Mouse (Mus musculus) midbrain, postnatal 0 days (tissue): ENCODE measurements around the gene Vps25. TPM values are rescaled to one million over a fixed set of nuclear protein-coding genes. Genes with fewer than 3 reads are reported as not detected.

ENCODE experiments used
- ATAC-seq: fragments of 200-750 bp; cut with Nextera tagmentation; 2 replicates; pipeline ENCODE4 v1.8.0; 2017; ENCODE audit warnings: moderate number of reproducible peaks, mild to moderate bottlenecking, moderate TSS enrichment, moderate library complexity; ENCODE audit not compliant: low FRiP score
- DNase-seq: peaks from one replicate; pipeline ENCODE4 v3.0.0-alpha.2; 2015; ENCODE audit warnings: low spot score
- H3K27ac ChIP-seq: fragments of 300-500 bp; sonication (generic); 2 replicates; pipeline ENCODE4 v1.5.1; 2014; ENCODE audit warnings: low read depth, mild to moderate bottlenecking, low read length, mixed read lengths
- H3K27me3 ChIP-seq: fragments of 300-500 bp; sonication (generic); 2 replicates; pipeline ENCODE4 v1.6.1; 2014; ENCODE audit warnings: low read length, control low read depth, mixed read lengths; ENCODE audit not compliant: insufficient read depth
- H3K36me3 ChIP-seq: fragments of 300-500 bp; sonication (generic); 2 replicates; pipeline ENCODE4 v1.6.1; 2014; ENCODE audit warnings: low read length, control low read depth, mixed read lengths; ENCODE audit not compliant: insufficient read depth
- H3K4me1 ChIP-seq: fragments of 300-500 bp; sonication (generic); 2 replicates; pipeline ENCODE4 v1.6.1; 2014; ENCODE audit warnings: mild to moderate bottlenecking, control low read depth, antibody characterized with exemption, low read length, mixed read lengths; ENCODE audit not compliant: insufficient read depth
- H3K4me2 ChIP-seq: fragments of 300-500 bp; sonication (generic); 2 replicates; pipeline ENCODE4 v1.6.1; 2014; ENCODE audit warnings: low read depth, mild to moderate bottlenecking, low read length, mixed read lengths; ENCODE audit not compliant: poor library complexity, severe bottlenecking
- H3K4me3 ChIP-seq: fragments of 300-500 bp; sonication (generic); 2 replicates; pipeline ENCODE4 v1.5.1; 2014; ENCODE audit warnings: low read depth, mild to moderate bottlenecking, low read length, moderate library complexity
- H3K9ac ChIP-seq: fragments of 300-500 bp; sonication (generic); replicated peaks from 2 replicates; pipeline ENCODE4 v1.6.1; 2014; ENCODE audit warnings: mild to moderate bottlenecking, low read length, moderate library complexity, mixed read lengths; ENCODE audit not compliant: poor library complexity, severe bottlenecking
- H3K9me3 ChIP-seq: fragments of 300-500 bp; sonication (generic); 2 replicates; pipeline ENCODE4 v1.6.1; 2016; ENCODE audit warnings: low read length, control low read depth
- CTCF ChIP-seq: IDR thresholded peaks from 2 replicates; pipeline ENCODE4 v1.5.1; 2016; ENCODE audit warnings: antibody characterized with exemption, mild to moderate bottlenecking
- WGBS: fragments of 180-500 bp; shearing (Covaris S2); extraction: QIAGEN DNeasy Blood & Tissue Kit; methylation state at CpG from one replicate; pipeline ENCODE4 v1.1.7; 2014; 5-methylcytosine and 5-hydroxymethylcytosine counted together
- polyA plus RNA-seq: library from polyadenylated mRNA; unstranded; fragments of >200 nt; fragmentation: Nextera tagmentation; extraction: Ambion mirVana; gene quantifications from 2 replicates; pipeline ENCODE4 v1.2.1, GENCODE M21; 2015
- total RNA-seq: library from RNA; depleted of rRNA; stranded (reverse); fragments of >200 nt; gene quantifications from 2 replicates; pipeline ENCODE4 v1.2.3, GENCODE M21; 2014

The Vps25 gene
- total and polyA plus RNA-seq, 2 experiments from 2014 or later: 82.3 to 130 TPM

GRCm38 (mm10) chr11:101279193-101279569, 25.7 kb downstream of the Vps25 start:
- no peaks in the 10 kb centered on the region for H3K9me3 ChIP-seq
- H3K27ac ChIP-seq: no peak overlapping the region
- no peaks in the 10 kb centered on the region for H3K36me3 ChIP-seq
- no peak for TF ChIP-seq CTCF
- peaks cover 16% of the 10 kb centered on the region; the same call in 1 of the 2 replicates for H3K4me1 ChIP-seq
- H3K4me3 ChIP-seq: peak overlapping the region; percentile 69
- ATAC-seq: no peak
- no peak overlapping the region; the same call in 1 of the 2 replicates for H3K9ac ChIP-seq
- no peak for DNase-seq
- 65% methylated on average over 14 of the region's 14 CpGs for WGBS
- peak overlapping the region; percentile 61 for H3K4me2 ChIP-seq
- H3K27me3 ChIP-seq: no peaks in the 10 kb centered on the region

- ATAC-seq (no peak), DNase-seq (no peak)
- H3K27me3 ChIP-seq: no peaks in the 10 kb centered on the region
- peaks cover 16% of the 10 kb centered on the region; the same call in 1 of the 2 replicates for H3K4me1 ChIP-seq
- H3K4me2 ChIP-seq: no peak overlapping the region
- H3K4me3 ChIP-seq: no peak overlapping the region
- H3K27ac ChIP-seq: no peak overlapping the region
- H3K9me3 ChIP-seq: no peaks in the 10 kb centered on the region
- 0 out of 2 replicates have a peak, but pooled peaks cover 2% of the 10 kb centered on the region for H3K36me3 ChIP-seq
- 53% methylated on average over 7 of the region's 7 CpGs for WGBS
- H3K9ac ChIP-seq: no peak overlapping the region
- TF ChIP-seq CTCF: no peak
Observed at GRCm38 (mm10) chr11:101280837-101281236, 27.3 kb downstream of the Vps25 start.

GRCm38 (mm10) chr11:101282896-101283295, 29.4 kb downstream of the Vps25 start:
- TF ChIP-seq CTCF: no peak
- 45% methylated on average over 5 of the region's 5 CpGs for WGBS
- DNase-seq (no peak), ATAC-seq (no peak)
- no peak overlapping the region for H3K9ac ChIP-seq
- peaks cover 4% of the 10 kb centered on the region; the same call in 1 of the 2 replicates for H3K4me1 ChIP-seq
- H3K4me3 ChIP-seq: no peak overlapping the region
- no peak overlapping the region for H3K27ac ChIP-seq
- H3K4me2 ChIP-seq: no peak overlapping the region
- H3K9me3 ChIP-seq: no peaks in the 10 kb centered on the region
- H3K36me3 ChIP-seq: peaks cover 5% of the 10 kb centered on the region; the same call in 1 of the 2 replicates
- no peaks in the 10 kb centered on the region for H3K27me3 ChIP-seq

- H3K4me3 ChIP-seq: no peak overlapping the region
- H3K27ac ChIP-seq: no peak overlapping the region
- H3K4me2 ChIP-seq: no peak overlapping the region
- WGBS: 69% methylated on average over 4 of the region's 4 CpGs
- H3K4me1 ChIP-seq: no peaks in the 10 kb centered on the region
- H3K27me3 ChIP-seq: no peaks in the 10 kb centered on the region
- no peaks in the 10 kb centered on the region for H3K9me3 ChIP-seq
- H3K9ac ChIP-seq: no peak overlapping the region
- ATAC-seq (no peak), DNase-seq (no peak)
- no peak for TF ChIP-seq CTCF
- peaks cover 6% of the 10 kb centered on the region for H3K36me3 ChIP-seq
Observed at GRCm38 (mm10) chr11:101283805-101284204, 30.3 kb downstream of the Vps25 start.

DNA sequence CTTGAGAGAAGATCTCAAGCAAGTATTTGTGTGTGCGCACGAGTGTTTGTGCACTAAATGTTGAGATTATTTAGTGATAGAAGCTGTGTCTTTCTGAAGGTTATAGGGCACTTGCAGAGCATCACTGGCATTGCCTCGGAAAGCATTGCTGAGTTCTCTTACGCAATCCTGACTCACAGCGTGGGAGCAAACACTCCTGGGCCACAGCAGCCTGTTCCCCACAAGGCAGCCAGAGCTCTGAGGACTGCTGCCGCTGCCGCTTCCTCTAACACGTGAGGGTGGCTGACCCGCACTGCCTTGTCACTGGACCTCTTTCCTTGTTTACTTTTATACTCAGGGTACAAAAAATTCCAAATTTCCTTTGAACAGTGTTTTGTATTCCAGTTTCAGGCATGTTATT, 33.8 kb downstream of the Vps25 start:
- H3K4me1 ChIP-seq: no peaks in the 10 kb centered on the region
- H3K9me3 ChIP-seq: no peaks in the 10 kb centered on the region
- no peak overlapping the region for H3K4me3 ChIP-seq
- no peak for DNase-seq
- H3K27me3 ChIP-seq: no peaks in the 10 kb centered on the region
- H3K36me3 ChIP-seq: peaks cover 30% of the 10 kb centered on the region
- no peak overlapping the region for H3K27ac ChIP-seq
- TF ChIP-seq CTCF: no peak
- ATAC-seq: no peak
- 87% methylated on average over 9 of the region's 9 CpGs for WGBS
- no peak overlapping the region for H3K9ac ChIP-seq
- H3K4me2 ChIP-seq: no peak overlapping the region

DNA sequence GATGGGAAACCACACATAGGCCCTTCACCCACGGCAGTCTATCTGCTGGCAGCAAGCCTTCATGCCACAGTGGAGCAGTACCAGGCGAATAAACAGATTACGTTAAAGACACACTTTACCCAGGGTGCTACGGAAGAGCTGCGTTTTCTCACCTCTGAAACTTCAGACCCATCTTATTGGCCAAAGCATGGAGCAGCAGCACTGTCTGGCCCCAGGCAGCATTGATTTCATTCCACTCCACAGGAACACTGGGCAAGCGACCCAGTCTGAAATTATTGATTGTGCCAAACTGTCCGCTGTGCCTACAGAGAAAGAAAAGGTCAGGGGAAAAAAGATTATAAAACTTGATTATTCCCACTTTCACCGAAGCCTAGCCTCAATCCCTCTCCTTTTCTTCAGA, 37.7 kb downstream of the Vps25 start:
- no peak for TF ChIP-seq CTCF
- DNase-seq: no peak
- no peak for ATAC-seq
- no peak overlapping the region for H3K9ac ChIP-seq
- no peaks in the 10 kb centered on the region for H3K4me1 ChIP-seq
- no peak overlapping the region for H3K4me2 ChIP-seq
- no peak overlapping the region for H3K4me3 ChIP-seq
- H3K9me3 ChIP-seq: no peaks in the 10 kb centered on the region
- WGBS: 97% methylated on average over 8 of the region's 8 CpGs
- peaks cover 57% of the 10 kb centered on the region for H3K36me3 ChIP-seq
- H3K27me3 ChIP-seq: no peaks in the 10 kb centered on the region
- no peak overlapping the region for H3K27ac ChIP-seq
